Mouse (Mus musculus) G1E (cell line): ENCODE measurements around the gene Slc22a14.

ENCODE experiments used
- CTCF ChIP-seq: IDR thresholded peaks from 2 replicates; pipeline ENCODE4 v1.5.1; 2012; ENCODE audit warnings: low read depth, low read length, inconsistent platforms, mixed read lengths
- TAL1 ChIP-seq: conservative IDR thresholded peaks from 2 replicates; pipeline ENCODE4 v1.6.1; 2012; ENCODE audit warnings: low read depth, low read length, inconsistent platforms, mixed read lengths

DNA sequence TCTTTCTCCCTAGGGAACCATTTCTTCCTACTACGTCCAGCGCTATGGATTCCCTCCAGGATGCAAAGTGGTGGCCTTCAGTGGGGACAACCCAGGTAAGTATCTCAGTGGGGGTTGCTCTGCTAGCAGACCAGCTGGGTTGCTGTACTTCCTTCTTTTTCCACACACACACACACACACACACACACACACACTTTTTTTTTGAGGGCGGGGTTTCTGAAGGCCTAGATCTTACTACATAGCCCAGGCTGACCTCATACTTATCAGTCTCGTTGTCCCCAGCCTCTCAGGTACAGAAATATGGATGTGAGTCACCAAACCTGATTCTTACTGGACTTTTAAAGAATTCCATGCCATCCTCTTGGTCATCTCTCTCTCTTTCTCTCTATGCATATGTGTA is 12.9 kb upstream of the Slc22a14 start:
- TF ChIP-seq TAL1 (no peak), CTCF (no peak)
